Mouse (Mus musculus) kidney, postnatal 10 days (tissue): ENCODE results near the gene Psma7.

ENCODE experiments used
- DNase-seq: peaks from one replicate; pipeline ENCODE4 v3.0.0; 2021; ENCODE audit warnings: mixed read lengths

The Psma7 gene

DNA sequence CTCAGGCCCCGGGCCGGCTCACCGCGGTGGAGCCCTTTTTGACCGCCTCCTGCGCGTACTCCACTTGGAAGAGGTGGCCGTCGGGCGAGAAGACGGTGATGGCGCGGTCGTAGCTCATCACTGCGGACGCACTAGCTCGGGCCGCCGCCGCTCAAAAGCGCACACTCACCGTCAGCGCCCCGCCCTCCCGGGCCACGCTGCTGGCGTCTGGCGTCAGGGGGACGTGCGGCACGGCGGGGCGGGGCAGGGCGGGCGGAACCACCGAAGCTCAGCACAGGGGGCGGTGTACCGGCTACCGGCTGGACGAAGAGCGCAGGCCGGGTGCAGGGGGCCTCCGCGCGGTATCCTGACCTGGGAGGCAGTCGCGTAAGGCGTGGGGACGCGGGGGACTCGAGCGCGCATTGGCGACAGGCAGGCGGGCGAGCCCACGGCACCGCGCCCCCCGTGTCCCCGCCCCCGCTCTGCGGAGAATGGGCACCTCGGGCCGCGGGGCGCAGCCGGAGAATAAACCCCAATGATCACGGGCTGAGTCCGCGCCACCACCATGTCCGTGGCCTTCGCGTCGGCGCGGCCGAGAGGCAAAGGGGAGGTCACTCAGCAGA lies at the start of gene Psma7, which contains the start of gene Ss18l1:
TSS of gene Psma7 (minus strand) at position 178 of the 602 bp plus-strand sequence.
TSS of gene Ss18l1 (plus strand) at position 254 of the 602 bp plus-strand sequence.
- peak; percentile 95 for DNase-seq

DNA sequence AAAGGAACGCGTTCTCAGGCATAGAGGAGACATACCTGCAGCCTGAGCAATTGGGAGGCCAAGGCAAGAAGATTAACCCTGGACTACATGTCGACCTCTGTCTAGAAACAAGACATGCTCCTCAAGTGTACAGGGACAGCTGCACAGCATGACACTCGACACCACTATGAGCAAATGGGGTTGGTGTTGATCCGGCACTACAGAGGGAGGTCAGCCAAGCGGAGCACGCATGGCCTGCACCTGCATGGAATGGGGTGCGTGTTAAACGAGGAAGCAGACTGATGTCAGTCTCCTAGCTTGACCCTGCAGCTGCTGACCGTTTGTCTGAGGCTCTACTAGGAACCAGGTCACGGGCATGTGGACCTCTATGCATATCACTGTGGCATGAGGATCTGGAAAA lies 48.1 kb upstream of the Psma7 start:
- DNase-seq: no peak

DNA sequence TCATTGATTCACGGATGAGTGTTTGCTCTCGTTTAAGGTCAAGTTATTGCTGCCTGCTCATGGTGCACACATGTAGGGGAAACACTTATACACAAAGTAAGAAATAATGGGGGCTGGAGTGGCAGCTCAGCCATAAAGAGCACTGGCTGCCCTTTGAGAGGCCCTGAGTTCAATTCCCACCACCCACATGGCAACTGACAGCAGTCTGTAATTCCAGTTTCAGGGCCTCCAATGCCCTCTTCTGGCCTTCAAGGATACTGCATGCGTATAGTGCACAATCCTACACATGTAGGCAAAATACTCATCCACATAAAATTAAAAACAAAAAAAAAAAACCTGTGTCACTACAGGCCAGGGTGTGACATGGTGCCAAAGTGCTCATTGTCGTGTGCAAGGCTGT lies 45.2 kb upstream of the Psma7 start:
- DNase-seq: no peak

DNA sequence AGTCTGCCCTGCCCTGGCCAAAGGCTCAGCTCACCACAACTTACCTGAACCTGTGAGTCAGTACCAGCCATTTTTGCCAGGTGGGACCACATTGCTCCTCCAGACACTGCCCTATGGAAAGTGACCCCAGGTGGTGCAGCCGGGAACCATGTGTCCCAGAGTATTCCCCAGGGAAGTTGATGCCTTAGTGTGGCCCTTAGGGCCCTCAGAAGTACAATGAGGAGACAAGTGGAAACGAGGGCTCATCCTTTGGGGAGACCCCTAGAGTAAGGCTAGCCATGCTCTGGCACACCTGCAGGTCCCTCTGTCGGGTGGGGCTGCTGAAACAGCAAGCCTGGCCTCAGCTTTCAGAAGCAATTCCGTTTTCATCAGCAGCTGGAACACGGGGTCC lies 44.4 kb upstream of the Psma7 start:
- DNase-seq: no peak

DNA sequence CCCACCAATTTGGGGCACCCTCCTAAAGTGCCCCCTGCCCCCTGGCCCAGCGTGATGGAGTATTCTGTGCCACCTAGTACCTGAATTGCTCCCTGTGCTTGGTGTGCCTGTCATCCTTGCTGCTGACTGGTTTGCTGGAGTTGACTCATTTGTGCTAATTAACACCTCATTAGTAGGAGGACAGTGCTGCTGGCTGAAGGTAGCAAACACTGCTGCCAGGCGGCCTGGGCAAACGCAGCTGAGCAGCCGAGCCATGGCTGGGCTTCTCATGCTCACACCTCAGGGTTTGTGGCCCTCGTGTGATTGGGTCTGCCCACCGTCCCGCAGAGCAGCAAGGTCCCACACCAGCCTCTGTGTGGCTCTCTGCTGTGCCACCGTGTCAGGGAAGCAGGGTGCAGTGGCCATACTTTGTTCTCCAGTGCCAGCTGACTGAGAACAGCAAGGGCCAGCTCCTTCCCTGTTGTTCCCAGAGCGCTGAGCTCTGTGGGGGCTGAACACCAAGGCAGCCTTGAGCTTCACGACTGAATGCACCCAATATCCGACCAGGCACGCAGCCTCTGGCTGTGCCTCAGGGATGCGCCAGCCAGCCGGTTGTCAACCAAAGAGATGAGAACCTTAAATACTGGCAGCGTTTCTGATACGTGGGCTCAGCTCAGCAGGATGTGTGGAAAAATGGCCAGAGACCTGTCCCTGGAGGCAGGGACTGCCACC lies 43.8 kb upstream of the Psma7 start:
- DNase-seq: no peak

DNA sequence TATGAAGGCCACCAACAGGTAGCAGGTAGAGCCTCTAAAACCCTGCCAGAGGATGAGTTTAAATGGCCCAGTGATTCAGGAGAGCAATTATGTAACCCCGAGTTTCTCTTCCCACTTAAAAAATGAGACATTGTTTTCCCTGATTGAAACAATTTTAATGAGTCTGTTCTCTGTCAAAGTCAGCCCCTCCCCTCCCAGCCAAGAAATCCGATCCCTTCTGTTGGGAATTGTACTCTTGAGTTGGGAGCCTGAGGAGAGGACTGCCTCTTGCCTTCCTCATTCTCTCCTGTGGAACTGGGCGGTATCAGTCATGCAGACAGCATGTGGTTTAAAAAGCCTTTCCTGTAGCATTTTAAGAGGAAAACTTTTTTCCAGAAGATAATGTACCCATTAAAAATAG lies 42.3 kb upstream of the Psma7 start:
- no peak for DNase-seq

DNA sequence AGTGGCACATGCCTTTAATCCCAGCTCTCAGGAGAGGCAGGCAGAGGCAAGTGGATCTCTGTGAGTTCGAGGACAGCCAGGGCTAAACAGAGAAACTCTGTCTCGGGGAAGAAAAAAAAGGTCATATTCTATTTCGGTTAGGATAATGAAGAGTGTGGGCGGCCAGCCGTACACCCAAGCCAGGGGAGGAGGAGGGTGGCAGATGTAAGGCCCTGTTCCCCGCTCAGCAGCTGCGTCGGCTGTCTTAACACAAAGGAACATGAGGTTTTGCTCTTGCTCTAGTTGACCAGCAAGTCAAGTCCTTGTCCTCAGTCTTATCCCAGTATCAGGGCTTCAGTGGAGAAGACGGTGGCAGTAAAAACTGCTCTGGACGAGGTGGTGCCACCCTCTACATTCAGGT lies 40.8 kb upstream of the Psma7 start:
- no peak for DNase-seq

DNA sequence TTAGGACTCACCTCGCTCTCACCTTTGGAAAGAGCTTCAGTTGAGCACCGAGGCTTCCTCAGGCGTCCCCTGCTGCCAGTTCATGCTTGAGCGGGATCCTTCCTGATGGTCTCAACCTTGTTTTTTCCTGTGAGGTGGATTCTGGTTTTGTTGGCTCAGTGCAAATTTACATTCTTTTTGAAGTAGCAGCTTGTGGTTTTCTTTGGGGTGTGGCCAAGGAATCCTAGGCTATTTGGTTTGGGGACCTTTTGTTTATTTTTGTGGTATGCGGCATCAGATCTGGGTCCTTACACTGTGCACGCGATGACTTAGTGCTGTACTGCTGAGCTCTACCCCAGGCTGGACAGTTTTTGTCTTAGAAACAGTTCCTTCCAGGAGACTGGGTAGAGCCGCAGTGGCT lies 38.4 kb upstream of the Psma7 start:
- DNase-seq: no peak

DNA sequence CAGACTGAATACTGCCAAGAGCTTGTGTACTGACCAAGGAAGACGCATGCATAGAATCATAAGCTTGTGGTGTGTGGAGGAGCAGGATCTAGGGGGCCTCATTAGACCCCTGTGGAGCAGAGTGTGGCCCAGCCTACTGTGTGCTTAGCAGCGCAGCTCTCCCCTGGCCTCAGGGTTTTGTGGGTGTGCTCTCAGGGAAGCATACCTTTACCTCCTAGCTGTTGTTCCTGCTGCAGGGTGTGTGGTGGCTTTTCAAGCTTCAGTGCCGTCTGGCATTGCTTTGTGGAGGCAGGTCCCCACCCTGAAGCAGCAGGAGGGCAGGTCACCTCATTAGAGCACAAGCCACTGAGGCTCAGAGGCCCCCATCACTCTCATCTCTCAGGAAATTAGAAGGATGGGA lies 35.4 kb upstream of the Psma7 start:
- no peak for DNase-seq

DNA sequence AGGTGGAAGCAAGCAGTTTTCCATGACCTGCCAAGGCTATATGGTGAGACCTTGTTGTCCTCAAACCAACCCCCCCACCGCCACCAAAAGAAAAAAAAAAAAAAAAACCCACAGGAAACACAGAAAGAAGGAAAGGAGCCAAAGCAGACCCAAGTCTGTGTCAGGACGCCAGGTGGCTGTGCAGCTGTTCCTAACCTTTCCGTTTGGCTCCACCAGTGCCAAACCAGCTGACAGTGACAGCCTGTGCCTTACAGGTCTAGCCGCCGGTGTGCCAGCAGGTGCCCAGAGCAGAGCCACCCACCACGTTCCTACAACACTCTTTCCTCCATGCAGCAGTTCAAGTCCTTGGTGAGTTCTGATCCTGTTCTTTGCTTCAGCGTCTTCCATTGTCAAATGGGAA lies 30.7 kb upstream of the Psma7 start:
- no peak for DNase-seq

DNA sequence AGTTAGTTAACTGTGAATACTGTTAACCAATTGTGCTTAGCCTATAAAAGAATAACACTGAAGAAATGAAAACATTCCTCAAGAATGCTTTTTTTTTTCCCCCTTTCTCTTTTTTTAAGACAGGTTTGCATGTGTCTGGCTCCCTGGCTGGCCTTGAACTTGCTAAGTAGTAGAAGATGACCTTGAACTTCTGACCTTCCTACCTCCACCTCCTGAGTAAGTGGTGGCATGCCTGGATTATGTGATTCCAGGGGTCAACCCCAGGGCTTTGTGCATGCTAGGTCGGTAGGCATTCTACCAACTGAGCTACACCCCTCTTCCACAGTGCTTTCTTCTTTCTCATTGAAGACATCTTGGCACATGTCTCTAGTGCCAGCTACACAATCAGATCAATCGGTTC lies 29.4 kb upstream of the Psma7 start:
- no peak for DNase-seq

DNA sequence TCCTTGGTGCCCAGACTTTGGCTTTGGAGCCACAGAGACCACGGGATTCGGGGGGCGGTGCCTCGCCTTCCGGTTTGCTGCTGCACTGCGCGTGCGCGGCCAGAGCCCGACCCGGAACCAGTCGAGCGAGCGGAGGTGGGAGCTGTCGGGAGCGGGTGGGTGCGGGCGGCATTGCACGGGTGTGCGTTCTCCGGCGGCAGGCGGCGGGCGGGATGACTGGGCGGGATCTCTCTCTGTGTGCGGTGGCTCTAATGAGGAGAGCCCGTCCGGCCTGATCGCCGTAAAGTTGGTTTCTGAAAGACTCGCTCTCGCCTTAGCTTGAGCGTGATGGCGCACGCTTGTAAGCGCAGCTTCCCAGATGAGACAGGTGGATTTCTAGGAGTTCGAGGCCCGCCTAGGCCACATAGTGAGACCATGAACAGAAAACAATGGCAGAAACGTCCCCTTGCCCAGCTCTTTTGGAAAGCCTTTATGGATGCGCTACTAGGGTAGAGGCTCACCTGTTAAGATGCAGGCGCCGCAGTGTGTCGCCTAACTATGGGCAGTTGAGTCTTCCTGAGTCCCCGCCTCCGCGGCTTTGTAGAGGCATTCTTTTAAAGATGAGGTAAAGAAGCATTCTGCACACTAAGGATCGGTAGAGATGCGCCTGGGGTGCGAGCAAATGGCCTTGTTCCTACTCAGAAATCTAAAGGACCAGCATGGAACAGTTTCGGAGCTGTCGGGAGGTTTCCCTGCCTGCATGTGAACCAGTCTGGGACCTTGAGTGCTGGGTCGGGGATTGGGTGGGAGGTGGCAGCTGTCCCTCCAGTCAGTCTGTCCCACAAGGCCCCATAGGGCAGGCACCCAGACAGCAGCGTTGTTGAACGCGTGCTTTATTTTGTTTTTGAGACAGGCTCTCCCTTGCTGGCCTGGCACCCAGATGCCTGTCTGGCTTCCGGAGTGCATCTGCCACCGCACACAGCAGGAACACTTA lies 28.5 kb upstream of the Psma7 start, which contains the start of gene Mtg2:
TSS of gene Mtg2 (plus strand) at position 108 of the 973 bp plus-strand sequence.
- peak; percentile 96 for DNase-seq

DNA sequence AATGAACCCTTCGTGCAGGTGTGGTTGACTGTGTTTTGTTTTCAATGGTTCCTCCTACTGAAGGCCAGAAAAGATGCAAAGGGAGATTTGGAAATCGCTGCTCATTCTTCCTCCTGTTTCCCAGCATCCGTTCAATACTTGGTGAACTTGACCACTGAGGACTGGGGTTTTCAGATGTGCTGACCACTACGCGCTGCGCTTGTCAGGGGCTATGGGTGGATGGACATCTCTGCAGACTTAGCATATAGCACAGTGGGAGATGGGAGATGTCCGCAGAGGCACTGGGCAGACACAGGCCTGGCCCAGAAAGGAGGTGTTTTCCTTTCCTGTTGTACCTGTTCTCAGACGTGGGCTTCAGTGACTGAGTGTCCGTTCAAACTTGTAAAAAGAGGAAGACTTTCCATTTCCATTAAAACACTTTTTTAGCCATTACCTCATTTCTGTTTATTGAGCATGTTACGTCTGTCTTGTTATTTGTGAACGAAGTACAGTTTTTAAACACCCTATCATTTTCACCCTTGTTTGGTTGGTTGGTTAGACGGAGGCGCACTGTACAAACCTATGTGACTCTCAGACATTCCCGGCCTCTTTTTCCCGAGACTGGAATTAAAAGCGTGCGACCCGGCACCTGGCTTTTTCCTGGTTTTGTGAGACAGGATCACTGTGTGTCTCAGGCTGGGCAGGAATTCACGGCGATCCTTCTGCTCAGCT lies 27.7 kb upstream of the Psma7 start:
- DNase-seq: no peak

DNA sequence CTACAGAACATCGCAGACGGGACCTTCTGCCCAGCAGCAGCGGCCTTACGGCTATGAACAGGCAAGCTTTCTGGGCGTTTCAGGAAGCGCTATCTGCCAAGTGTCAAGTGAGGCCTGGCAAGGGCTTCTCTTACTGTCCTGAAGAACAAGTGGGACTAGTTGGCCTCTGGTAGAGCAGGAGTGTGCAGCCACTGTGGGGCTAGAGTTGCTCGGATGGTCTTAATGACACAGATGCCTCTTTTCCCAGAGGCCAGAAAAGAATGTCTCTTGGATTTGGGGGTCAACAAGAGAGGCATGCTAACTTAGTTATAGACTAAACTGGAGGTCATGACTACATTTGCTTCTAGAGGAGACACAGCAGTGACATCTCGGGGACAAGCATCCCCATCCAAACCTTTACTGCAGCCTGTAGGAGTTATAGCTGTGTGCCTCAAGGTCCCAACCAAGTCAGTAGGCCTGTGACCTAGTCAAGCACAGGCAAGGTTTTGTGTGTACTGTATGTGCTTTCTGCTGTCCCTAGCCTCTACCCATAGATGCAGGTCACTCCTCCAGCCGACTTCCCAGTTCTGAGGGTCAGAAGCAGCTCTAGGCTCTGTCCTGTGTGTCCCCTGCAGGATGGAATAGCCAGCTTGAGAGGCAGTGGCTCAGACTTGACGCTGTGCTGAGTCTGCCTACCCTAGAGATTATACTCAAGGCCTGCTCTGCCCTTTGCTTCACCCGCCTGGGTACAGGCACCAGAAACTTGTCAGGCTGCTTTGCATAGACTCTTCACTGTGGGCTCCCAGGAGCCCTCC lies 21.3 kb upstream of the Psma7 start:
- DNase-seq: no peak

DNA sequence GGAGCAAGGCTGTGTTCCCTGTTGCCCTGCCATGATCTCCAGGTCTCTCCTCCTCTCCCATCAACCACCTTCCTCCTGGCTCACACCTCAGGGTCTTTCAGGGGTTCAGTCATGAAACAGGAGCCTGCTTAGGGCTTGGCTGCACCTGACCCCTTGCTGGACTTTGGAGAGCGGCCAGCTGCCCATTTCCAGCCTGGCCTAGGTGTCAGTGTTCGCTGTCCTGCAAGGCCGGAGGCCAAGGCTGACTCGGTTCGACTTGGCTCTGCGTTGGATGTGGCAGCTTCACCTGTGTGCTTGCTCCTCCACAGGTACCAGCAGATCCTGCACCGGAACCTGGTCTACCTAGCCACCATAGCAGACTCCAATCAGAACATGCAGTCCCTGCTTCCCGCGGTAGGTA lies 10.8 kb upstream of the Psma7 start:
- DNase-seq: peak; percentile 33

DNA sequence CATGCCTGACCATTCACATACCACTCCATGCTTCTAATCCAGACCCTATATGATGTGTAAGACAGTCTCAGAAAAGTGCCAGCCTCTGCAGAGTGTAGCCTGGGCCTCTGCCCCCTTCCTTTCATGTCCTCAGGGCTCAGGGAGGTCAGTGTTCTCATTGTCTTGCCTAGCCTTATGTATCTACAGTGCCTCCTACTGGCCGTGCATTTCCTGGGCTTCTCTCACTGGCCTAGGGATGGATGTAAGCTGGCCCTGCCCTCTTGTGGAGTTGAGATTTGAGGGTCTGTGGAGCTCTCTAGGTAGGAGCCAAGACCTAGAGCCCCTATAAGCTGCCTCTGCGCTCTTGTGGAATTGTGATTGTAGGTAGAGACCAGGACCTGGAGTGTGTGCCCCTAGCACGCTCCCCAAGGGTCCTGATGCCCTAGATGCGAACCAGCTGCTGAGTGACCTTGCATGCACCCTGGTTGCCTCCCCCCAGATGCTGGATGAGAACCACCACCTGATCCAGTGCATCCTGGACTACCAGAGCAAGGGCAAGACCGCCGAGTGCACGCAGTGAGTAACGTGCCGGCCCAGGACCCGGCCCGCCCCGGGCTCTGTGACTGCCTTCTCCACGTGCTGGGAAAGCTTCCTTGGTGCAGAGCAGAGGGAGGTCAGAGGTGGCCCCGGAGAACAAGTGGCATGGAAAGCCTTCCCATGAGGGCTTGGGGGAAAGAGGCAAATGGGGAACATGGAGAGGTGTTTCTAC lies 9.9 kb upstream of the Psma7 start:
- peak; percentile 35 for DNase-seq

DNA sequence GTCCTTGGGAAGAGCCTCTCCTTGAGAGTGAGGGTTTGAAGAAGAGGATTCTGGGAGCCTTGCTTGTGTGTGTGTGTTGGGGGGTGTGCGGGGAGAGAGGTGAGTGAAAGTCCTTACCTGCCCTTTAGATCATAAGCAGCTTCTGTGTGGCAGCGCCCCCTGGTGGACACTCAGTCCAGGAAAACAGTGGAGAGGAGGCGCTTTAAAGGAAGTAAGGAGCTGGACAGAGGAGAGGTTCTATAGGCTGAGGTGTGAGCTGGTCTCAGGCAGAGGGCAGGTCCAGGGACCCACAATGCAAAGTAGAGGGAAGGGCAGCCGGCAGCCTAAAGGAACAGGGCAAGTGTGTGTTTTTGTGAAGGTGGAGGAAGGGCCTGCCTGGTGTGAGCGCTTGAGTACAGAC lies 8.8 kb upstream of the Psma7 start:
- peak; percentile 90 for DNase-seq

DNA sequence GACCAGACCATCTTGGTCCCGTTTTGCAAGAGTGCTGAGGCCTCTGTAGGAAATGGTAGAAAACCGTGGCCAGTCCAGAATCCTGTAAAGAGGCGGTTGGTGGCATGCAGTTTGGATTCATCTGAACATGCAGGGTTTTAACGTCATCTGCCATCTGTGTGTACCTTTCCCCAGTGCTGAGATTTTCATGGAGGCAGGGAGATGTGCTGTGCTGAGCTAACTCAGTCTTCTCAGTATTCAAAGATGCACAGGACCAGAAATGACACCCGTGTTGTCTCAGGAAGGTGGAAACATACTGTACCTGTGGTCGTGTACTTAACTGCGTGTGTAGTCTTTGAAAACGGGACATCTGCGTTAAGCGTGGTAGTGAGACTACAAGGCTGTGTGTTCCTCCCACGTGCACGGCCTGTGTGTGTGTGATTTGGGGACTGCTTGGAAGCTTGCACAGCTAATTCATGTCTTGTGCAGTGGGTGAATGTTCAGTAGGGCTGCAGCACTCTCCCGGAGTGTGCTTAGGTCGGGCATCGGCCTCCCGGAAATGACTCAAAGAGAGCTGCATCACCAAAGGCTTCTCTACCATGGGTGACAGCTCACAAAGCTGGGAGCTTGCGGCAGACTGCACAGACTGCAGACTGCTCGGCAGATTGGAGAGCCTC lies 5.9 kb upstream of the Psma7 start:
- DNase-seq: no peak

DNA sequence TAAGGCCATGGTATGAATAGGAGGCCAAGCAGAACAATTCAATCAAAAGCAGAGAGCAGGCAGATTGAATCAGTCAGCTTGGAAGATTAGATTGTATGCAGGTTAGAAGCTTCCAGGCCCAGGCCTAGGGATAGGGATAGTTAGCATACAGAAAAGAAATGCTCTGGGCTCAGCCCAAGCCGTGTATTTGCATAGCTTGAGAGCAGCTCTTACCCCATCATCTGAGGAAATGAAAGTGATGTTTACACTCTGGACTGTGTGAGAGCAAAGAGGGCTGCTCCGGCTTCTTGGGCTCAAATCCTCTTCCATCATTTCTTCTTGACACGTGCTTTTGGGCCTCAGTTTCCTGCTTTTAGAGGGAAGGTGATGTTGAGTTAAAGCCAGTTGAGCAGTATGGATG lies 5.3 kb upstream of the Psma7 start:
- no peak for DNase-seq

DNA sequence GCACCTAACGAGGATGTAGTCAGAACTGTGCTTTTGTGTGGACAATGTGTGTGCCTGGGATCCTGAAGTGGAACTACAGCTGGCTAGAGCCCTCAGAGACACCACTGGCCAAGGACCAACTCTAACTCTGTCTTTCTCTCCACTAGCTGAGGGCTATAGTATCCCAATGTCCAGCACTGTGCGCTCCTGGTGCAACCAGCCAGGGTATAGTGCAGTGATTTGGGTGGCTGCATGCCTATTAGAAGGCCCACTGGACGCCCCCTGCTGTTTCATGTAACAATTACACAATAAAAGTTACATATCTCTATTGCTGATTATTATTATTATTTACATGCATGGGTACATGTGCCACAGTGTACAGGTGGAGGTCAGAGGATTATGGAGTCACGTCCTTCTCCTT lies 3.0 kb upstream of the Psma7 start:
- DNase-seq: peak; percentile 58
